Mouse (Mus musculus): ENCODE measurements around the gene Otud3. TPM values are rescaled to one million over a fixed set of nuclear protein-coding genes. Genes with fewer than 3 reads are reported as not detected.

Otud3 gene
- total and polyA plus RNA-seq, 3 experiments = 11.3 to 15.0 TPM; not detected in 1

DNA sequence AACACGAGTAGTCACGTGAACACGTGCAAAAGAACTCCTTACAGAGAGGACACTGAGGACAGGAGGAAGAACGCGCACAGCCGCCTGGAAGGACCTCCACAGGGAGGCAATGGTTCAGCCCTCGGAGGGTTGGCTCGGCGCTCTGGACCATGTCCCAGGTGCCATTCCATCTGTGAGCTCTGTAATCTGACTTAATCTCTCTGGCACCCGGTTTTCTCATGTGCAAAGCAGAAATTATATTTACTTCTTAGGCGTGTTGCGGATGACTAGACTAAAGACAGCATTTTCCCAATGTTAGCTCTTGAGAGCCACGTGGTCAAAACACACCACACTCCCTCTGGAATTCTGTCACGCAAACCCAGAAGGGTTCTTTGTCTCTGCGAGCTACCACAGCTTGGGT lies 45.4 kb upstream of the Otud3 start:
- Histone ChIP-seq H3K27me3 (ENCODE audit: control insufficient read depth in 1 of 2, insufficient read depth in 2 of 2, low read length in 2 of 2) (no peaks in the 10 kb centered on the region), H3K9ac (ENCODE audit: control insufficient read depth, low read depth, low read length, poor library complexity, severe bottlenecking) (no peak overlapping the region), H3K36me3 (ENCODE audit: control insufficient read depth in 1 of 2, insufficient read depth in 2 of 2, low read length in 2 of 2) (no peaks in the 10 kb centered on the region), H3K4me3 (ENCODE audit: control insufficient read depth in 1 of 2, insufficient read depth in 1 of 2, low read depth in 2 of 2, low read length in 2 of 2) (no peak overlapping the region), H3K79me2 (ENCODE audit: control insufficient read depth, insufficient read depth, low read length, poor library complexity) (no peaks in the 10 kb centered on the region), H3K9me3 (replicated peaks; ENCODE audit: insufficient read depth, low read length) (no peaks in the 10 kb centered on the region), H3K27ac (ENCODE audit: control insufficient read depth, low read depth, low read length) (no peak overlapping the region), H3K4me1 (ENCODE audit: control insufficient read depth in 1 of 2, insufficient read depth in 2 of 2, low read length in 2 of 2) (no peaks in the 10 kb centered on the region; a peak in 1 of 4 replicates)
- TF ChIP-seq KAT2A (conservative IDR thresholded peaks at IDR 0.05; ENCODE audit: low read depth, low read length) (no peak), ETS1 (IDR thresholded peaks at IDR 0.05; ENCODE audit: low read depth, low read length) (no peak), CHD2 (IDR thresholded peaks at IDR 0.05; ENCODE audit: low read length) (no peak), SIN3A (IDR thresholded peaks at IDR 0.05; ENCODE audit: low read length) (no peak), MAFK (IDR thresholded peaks at IDR 0.05; ENCODE audit: borderline replicate concordance, low read depth, low read length) (no peak), ZMIZ1 (IDR thresholded peaks at IDR 0.05; ENCODE audit: low read depth, low read length) (no peak), EP300 (IDR thresholded peaks at IDR 0.05; ENCODE audit: low read depth in 1 of 2, low read length in 2 of 2) (no peak), MXI1 (IDR thresholded peaks at IDR 0.05; ENCODE audit: low read depth, low read length) (no peak), HCFC1 (IDR thresholded peaks at IDR 0.05; ENCODE audit: low read depth, low read length) (no peak), MEF2A (IDR thresholded peaks at IDR 0.05; ENCODE audit: extremely low read depth, insufficient replicate concordance, low read depth, low read length, poor library complexity, severe bottlenecking) (no peak), POLR2AphosphoS2 (IDR thresholded peaks at IDR 0.05; ENCODE audit: low read length) (no peak)
- DNase-seq (ENCODE audit: low read depth, low spot score) = no peak

DNA sequence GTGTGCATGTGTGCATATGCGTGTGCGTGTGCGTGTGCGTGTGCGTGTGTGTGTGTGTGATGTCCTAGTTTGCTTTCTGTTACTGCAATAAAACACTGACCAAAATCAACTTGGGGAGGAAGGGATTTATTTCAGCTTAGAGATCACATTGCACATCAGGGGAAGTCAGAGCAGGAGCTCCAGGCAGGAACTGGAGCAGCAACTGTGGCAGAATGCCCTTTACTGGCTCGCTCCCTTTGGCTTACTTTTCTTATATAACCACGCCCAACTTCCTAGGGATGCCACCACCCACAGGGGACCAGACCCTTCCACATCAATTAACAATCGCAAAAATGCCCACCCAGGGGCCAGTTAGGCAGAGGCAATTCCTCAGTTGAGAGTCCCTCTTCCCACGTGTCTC lies 44.9 kb upstream of the Otud3 start:
- Histone ChIP-seq H3K4me1 (ENCODE audit: control insufficient read depth in 1 of 2, insufficient read depth in 2 of 2, low read length in 2 of 2) (no peaks in the 10 kb centered on the region; a peak in 1 of 4 replicates), H3K36me3 (ENCODE audit: control insufficient read depth in 1 of 2, insufficient read depth in 2 of 2, low read length in 2 of 2) (no peaks in the 10 kb centered on the region), H3K9me3 (replicated peaks; ENCODE audit: insufficient read depth, low read length) (no peaks in the 10 kb centered on the region), H3K27ac (ENCODE audit: control insufficient read depth, low read depth, low read length) (no peak overlapping the region), H3K79me2 (ENCODE audit: control insufficient read depth, insufficient read depth, low read length, poor library complexity) (no peaks in the 10 kb centered on the region), H3K4me3 (ENCODE audit: control insufficient read depth in 1 of 2, insufficient read depth in 1 of 2, low read depth in 2 of 2, low read length in 2 of 2) (no peak overlapping the region), H3K27me3 (ENCODE audit: control insufficient read depth in 1 of 2, insufficient read depth in 2 of 2, low read length in 2 of 2) (no peaks in the 10 kb centered on the region), H3K9ac (ENCODE audit: control insufficient read depth, low read depth, low read length, poor library complexity, severe bottlenecking) (no peak overlapping the region)
- DNase-seq (ENCODE audit: low read depth, low spot score) = no peak
- TF ChIP-seq POLR2AphosphoS5 (IDR thresholded peaks at IDR 0.05; ENCODE audit: borderline replicate concordance, low read depth, low read length) (no peak), SMC3 (IDR thresholded peaks at IDR 0.05; ENCODE audit: low read depth, low read length) (no peak), CTCF (IDR thresholded peaks at IDR 0.05 in 2 of 3, conservative IDR thresholded peaks at IDR 0.05 in 1 of 3; ENCODE audit: control insufficient read depth in 1 of 3, insufficient read depth in 1 of 3, low read depth in 2 of 3, low read length in 3 of 3, poor library complexity in 1 of 3, severe bottlenecking in 1 of 3) (no peak), SIN3A (IDR thresholded peaks at IDR 0.05; ENCODE audit: low read length) (no peak), MXI1 (IDR thresholded peaks at IDR 0.05; ENCODE audit: low read depth, low read length) (no peak), MAFK (IDR thresholded peaks at IDR 0.05; ENCODE audit: borderline replicate concordance, low read depth, low read length) (no peak), JUND (IDR thresholded peaks at IDR 0.05; ENCODE audit: low read depth, low read length) (no peak), TCF12 (IDR thresholded peaks at IDR 0.05; ENCODE audit: low read depth, low read length) (no peak), USF1 (IDR thresholded peaks at IDR 0.05; ENCODE audit: low read depth, low read length) (no peak), ELF1 (IDR thresholded peaks at IDR 0.05; ENCODE audit: low read depth, low read length) (no peak), CHD2 (IDR thresholded peaks at IDR 0.05; ENCODE audit: low read length) (no peak), TAL1 (IDR thresholded peaks at IDR 0.05; ENCODE audit: low read length) (no peak), GABPA (IDR thresholded peaks at IDR 0.05; ENCODE audit: low read depth, low read length) (no peak), POLR2A (IDR thresholded peaks at IDR 0.05; ENCODE audit: control insufficient read depth in 1 of 2, insufficient read depth in 1 of 2, low read depth in 1 of 2, low read length in 2 of 2, poor library complexity in 1 of 2) (no peak), MEF2A (IDR thresholded peaks at IDR 0.05; ENCODE audit: extremely low read depth, insufficient replicate concordance, low read depth, low read length, poor library complexity, severe bottlenecking) (no peak), E2F4 (IDR thresholded peaks at IDR 0.05; ENCODE audit: borderline replicate concordance, low read depth, low read length) (no peak), NRF1 (IDR thresholded peaks at IDR 0.05; ENCODE audit: insufficient read depth, low read depth, low read length, poor library complexity, severe bottlenecking) (no peak), HCFC1 (IDR thresholded peaks at IDR 0.05; ENCODE audit: low read depth, low read length) (no peak), EP300 (IDR thresholded peaks at IDR 0.05; ENCODE audit: low read depth in 1 of 2, low read length in 2 of 2) (no peak), UBTF (IDR thresholded peaks at IDR 0.05; ENCODE audit: borderline replicate concordance, insufficient read depth, low read depth, low read length) (no peak)
